ENCODE assay signal across 8 mouse cellular contexts in the genomic region with DNA sequence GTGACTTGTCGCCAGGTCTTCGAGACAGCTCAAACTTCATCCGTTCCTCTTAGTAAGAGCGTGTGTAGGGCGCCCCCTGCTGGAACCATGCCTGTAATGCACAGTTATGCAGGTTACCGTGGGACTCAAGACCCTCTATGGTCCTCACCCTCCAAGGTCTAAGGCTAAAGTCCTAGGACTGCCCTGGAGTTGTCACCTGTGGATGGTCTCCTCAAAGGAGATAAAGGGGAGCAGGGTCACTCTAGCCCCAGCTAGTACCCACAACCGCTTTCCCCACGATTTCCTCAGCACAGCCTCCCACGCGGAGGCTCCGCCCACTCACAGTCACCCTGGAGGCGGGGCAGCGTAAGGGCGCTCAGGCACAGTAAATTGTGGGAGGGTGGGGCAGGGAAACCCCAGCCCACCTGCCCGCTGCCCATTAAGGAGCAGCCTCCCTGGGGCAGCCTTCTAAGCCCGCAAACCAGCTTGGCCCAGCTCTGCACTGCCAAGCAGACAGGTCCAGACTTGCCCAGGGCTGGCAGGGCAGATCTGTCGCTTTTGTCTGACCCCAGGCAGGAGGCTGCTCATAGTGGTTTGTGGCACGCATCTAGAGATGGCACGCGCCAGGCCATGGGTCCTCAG. TPM values are rescaled to one million over a fixed set of nuclear protein-coding genes. Genes with fewer than 3 reads are reported as not detected.
DNase-seq lines count a peak whose midpoint lies in the region; ATAC-seq lines count a peak whose summit lies in the region.

No protein-coding gene starts in this region.

- 29% methylated on average over 20 of the region's 20 CpGs for WGBS in heart, embryonic 11.5 days (ENCODE audit: insufficient replicate concordance)
- WGBS in kidney, embryonic 15.5 days: 26% methylated on average over 20 of the region's 20 CpGs
- WGBS in liver, embryonic 11.5 days: 27% methylated on average over 20 of the region's 20 CpGs
- 26% methylated on average over 20 of the region's 20 CpGs for WGBS in stomach, embryonic 16.5 days

- peaks cover 46% of the 10 kb centered on the region for H3K27me3 ChIP-seq in heart, embryonic 11.5 days (ENCODE audit: control insufficient read depth, insufficient read depth, low read length)
- H3K27me3 ChIP-seq in kidney, embryonic 15.5 days: peaks cover 66% of the 10 kb centered on the region
- H3K27me3 ChIP-seq in liver, embryonic 11.5 days (replicated peaks; ENCODE audit: control insufficient read depth, insufficient read depth, low read length): peaks cover 22% of the 10 kb centered on the region
- no peaks in the 10 kb centered on the region; the same call in 1 of the 2 replicates for H3K27me3 ChIP-seq in stomach, embryonic 16.5 days (ENCODE audit: control insufficient read depth, insufficient read depth, low read length)

- no peaks in the 10 kb centered on the region for H3K4me1 ChIP-seq in heart, embryonic 11.5 days (ENCODE audit: control insufficient read depth, insufficient read depth, low read length)
- H3K4me1 ChIP-seq in kidney, embryonic 15.5 days: peaks cover 9% of the 10 kb centered on the region
- H3K4me1 ChIP-seq in liver, embryonic 11.5 days (replicated peaks; ENCODE audit: control insufficient read depth, insufficient read depth, low read length): no peaks in the 10 kb centered on the region
- H3K4me1 ChIP-seq in stomach, embryonic 16.5 days (ENCODE audit: control insufficient read depth, insufficient read depth, low read length): 0 out of 2 replicates have a peak, but pooled peaks cover 7% of the 10 kb centered on the region

- no peak overlapping the region for H3K27ac ChIP-seq in heart, embryonic 11.5 days (ENCODE audit: low read depth, low read length)
- no peak overlapping the region for H3K27ac ChIP-seq in kidney, embryonic 15.5 days
- H3K27ac ChIP-seq in liver, embryonic 11.5 days (ENCODE audit: low read depth, low read length): no peak overlapping the region
- no peak overlapping the region for H3K27ac ChIP-seq in stomach, embryonic 16.5 days (ENCODE audit: low read length)

- H3K9me3 ChIP-seq in heart, embryonic 11.5 days (replicated peaks; ENCODE audit: control insufficient read depth, low read length): no peaks in the 10 kb centered on the region
- H3K9me3 ChIP-seq in kidney, embryonic 15.5 days (replicated peaks): no peaks in the 10 kb centered on the region
- H3K9me3 ChIP-seq in liver, embryonic 11.5 days (ENCODE audit: control insufficient read depth, low read length): no peaks in the 10 kb centered on the region
- H3K9me3 ChIP-seq in stomach, embryonic 16.5 days (replicated peaks; ENCODE audit: control insufficient read depth, low read length): no peaks in the 10 kb centered on the region

- no peak overlapping the region for H3K4me3 ChIP-seq in heart, embryonic 11.5 days (ENCODE audit: low read depth, low read length)
- H3K4me3 ChIP-seq in kidney, embryonic 15.5 days (replicated peaks): peak overlapping the region; percentile 27
- no peak overlapping the region for H3K4me3 ChIP-seq in liver, embryonic 11.5 days (ENCODE audit: low read depth, low read length)
- peak overlapping the region; percentile 10; the same call in 1 of the 2 replicates for H3K4me3 ChIP-seq in stomach, embryonic 16.5 days (replicated peaks; ENCODE audit: low read length)

- H3K9ac ChIP-seq in heart, embryonic 11.5 days (ENCODE audit: low read depth, low read length): no peak overlapping the region
- no peak overlapping the region for H3K9ac ChIP-seq in kidney, embryonic 15.5 days
- no peak overlapping the region for H3K9ac ChIP-seq in liver, embryonic 11.5 days (ENCODE audit: low read depth, low read length)
- H3K9ac ChIP-seq in stomach, embryonic 16.5 days (ENCODE audit: low read length): no peak overlapping the region

- H3K36me3 ChIP-seq in heart, embryonic 11.5 days (ENCODE audit: control insufficient read depth, insufficient read depth, low read length): no peaks in the 10 kb centered on the region
- H3K36me3 ChIP-seq in kidney, embryonic 15.5 days: no peaks in the 10 kb centered on the region
- H3K36me3 ChIP-seq in liver, embryonic 11.5 days (ENCODE audit: control insufficient read depth, insufficient read depth, low read length): no peaks in the 10 kb centered on the region
- no peaks in the 10 kb centered on the region for H3K36me3 ChIP-seq in stomach, embryonic 16.5 days (ENCODE audit: control insufficient read depth, insufficient read depth, low read length)

- H3K4me2 ChIP-seq in heart, embryonic 11.5 days: peak overlapping the region; percentile 47
- peak overlapping the region; percentile 54 for H3K4me2 ChIP-seq in kidney, embryonic 15.5 days
- peak overlapping the region; percentile 57 for H3K4me2 ChIP-seq in liver, embryonic 11.5 days
- H3K4me2 ChIP-seq in stomach, embryonic 16.5 days (ENCODE audit: low read depth, low read length): peak overlapping the region; percentile 42

- peak; percentile 54 for DNase-seq in 416B (ENCODE audit: low read depth)
- peak; percentile 33 for DNase-seq in adrenal gland, adult 2 months
- DNase-seq in embryo, embryonic 11.5 days (ENCODE audit: low read depth, low spot score): peak; percentile 61
- peak; percentile 61 for DNase-seq in liver, embryonic 11.5 days (ENCODE audit: low spot score)
- peak; percentile 78 for DNase-seq in neural tube, embryonic 10.5 days (ENCODE audit: extremely low spot score, low spot score)

- ATAC-seq in heart, embryonic 11.5 days (replicated peaks; ENCODE audit: insufficient number of reproducible peaks, low FRiP score, low TSS enrichment): peak; percentile 61
- peak; percentile 69 for ATAC-seq in kidney, embryonic 15.5 days (replicated peaks; ENCODE audit: low FRiP score)
- peak; percentile 53 for ATAC-seq in liver, embryonic 11.5 days (replicated peaks; ENCODE audit: low FRiP score)
- peak; percentile 46; the same call in 1 of the 2 replicates for ATAC-seq in stomach, embryonic 16.5 days (ENCODE audit: insufficient read depth, low FRiP score)

RNA-seq across cellular contexts. Expression of gene Trp73, which starts 34.5 kb away (rescaled TPM):
- not detected for total RNA-seq in adrenal gland, adult 2 months (2021)
- 0.30 TPM in 1 of 2 replicates, not detected in the other for polyA plus RNA-seq in adrenal gland, adult 2 months (2012; rRNA removed)
- not detected in 2 replicates for polyA plus RNA-seq in heart, embryonic 11.5 days (2014; fragmentation: Nextera tagmentation; extraction: Ambion mirVana)
- 0.23 and 0.31 TPM in 2 replicates for polyA plus RNA-seq in kidney, embryonic 15.5 days (2015; fragmentation: Nextera tagmentation; extraction: Ambion mirVana)
- 0.04 and 0.18 TPM in 2 replicates for polyA plus RNA-seq in liver, embryonic 11.5 days (2014; fragmentation: Nextera tagmentation; extraction: Ambion mirVana)
- polyA plus RNA-seq in stomach, embryonic 16.5 days (2015; fragmentation: Nextera tagmentation; extraction: Ambion mirVana): 0.96 and 1.6 TPM in 2 replicates

RNA-seq across cellular contexts. Expression of gene Wrap73, which starts 36.7 kb away (rescaled TPM):
- 10 to 100 TPM; 16.7 to 20.4 TPM for total RNA-seq in adrenal gland, adult 2 months (2021)
- polyA plus RNA-seq in adrenal gland, adult 2 months (2012; rRNA removed): 41.0 and 41.1 TPM in 2 replicates
- polyA plus RNA-seq in heart, embryonic 11.5 days (2014; fragmentation: Nextera tagmentation; extraction: Ambion mirVana): 22.1 and 26.5 TPM in 2 replicates
- polyA plus RNA-seq in kidney, embryonic 15.5 days (2015; fragmentation: Nextera tagmentation; extraction: Ambion mirVana): 39.7 and 42.1 TPM in 2 replicates
- 39.9 and 46.8 TPM in 2 replicates for polyA plus RNA-seq in liver, embryonic 11.5 days (2014; fragmentation: Nextera tagmentation; extraction: Ambion mirVana)
- 35.8 and 38.6 TPM in 2 replicates for polyA plus RNA-seq in stomach, embryonic 16.5 days (2015; fragmentation: Nextera tagmentation; extraction: Ambion mirVana)

RNA-seq across cellular contexts. Expression of gene Tprgl, which starts 55.0 kb away (rescaled TPM):
- 100 to 1,000 TPM; 151 to 180 TPM for total RNA-seq in adrenal gland, adult 2 months (2021)
- 188 and 210 TPM in 2 replicates for polyA plus RNA-seq in adrenal gland, adult 2 months (2012; rRNA removed)
- 125 and 135 TPM in 2 replicates for polyA plus RNA-seq in heart, embryonic 11.5 days (2014; fragmentation: Nextera tagmentation; extraction: Ambion mirVana)
- polyA plus RNA-seq in kidney, embryonic 15.5 days (2015; fragmentation: Nextera tagmentation; extraction: Ambion mirVana): 118 TPM in 2 replicates
- polyA plus RNA-seq in liver, embryonic 11.5 days (2014; fragmentation: Nextera tagmentation; extraction: Ambion mirVana): 133 and 149 TPM in 2 replicates
- 122 and 126 TPM in 2 replicates for polyA plus RNA-seq in stomach, embryonic 16.5 days (2015; fragmentation: Nextera tagmentation; extraction: Ambion mirVana)

Comparison
In these comparisons a context has a peak if more than half of its experiments do, and no peak if none do; other contexts are left out.
1. H3K4me3 ChIP-seq: peak in kidney, embryonic 15.5 days (single experiment) and stomach, embryonic 16.5 days (single experiment); none in heart, embryonic 11.5 days (single experiment) and liver, embryonic 11.5 days (single experiment).
2. Peak in every context shown above with its lines, with median percentiles within 50 percentile points of each other: DNase-seq, ATAC-seq and H3K4me2 ChIP-seq.